Mouse (Mus musculus): Measurements from ENCODE around the gene Tcam1. TPM values are rescaled to one million over a fixed set of nuclear protein-coding genes. Genes with fewer than 3 reads are reported as not detected.

Tcam1 gene
- polyA plus RNA-seq (2017; shearing (Covaris generic)) = 0.35 TPM

GRCm38 (mm10) chr11:106276454-106276853 lies at the start of gene Tcam1:
Tcam1 (plus strand) TSS chr11:106276672.

GRCm38 (mm10) chr11:106255685-106256451 lies 20.6 kb upstream of the Tcam1 start, which contains the start of the genes Ftsj3 and Psmc5:
Ftsj3 (minus strand) TSS chr11:106256079.
Psmc5 (plus strand) TSS chr11:106256154.

GRCm38 (mm10) chr11:106272644-106273310 lies 3.7 kb upstream of the Tcam1 start, which contains the start of gene Smarcd2:
Smarcd2 (minus strand) TSS chr11:106272972.

GRCm38 (mm10) chr11:106301765-106302164 lies 25.3 kb downstream of the Tcam1 start, which contains the start of gene Gh:
Gh (minus strand) TSS chr11:106301865.

GRCm38 (mm10) chr11:106314333-106314812 lies 37.9 kb downstream of the Tcam1 start, which contains the start of gene Cd79b:
Cd79b (minus strand) TSS chr11:106314762.

Other genes starting within 250 kb of the Tcam1 start
- 77.0 TPM for gene Dcaf7, start 239.8 kb upstream of the Tcam1 start, polyA plus RNA-seq (2017; shearing (Covaris generic))
- gene Taco1, start 210.6 kb upstream of the Tcam1 start, polyA plus RNA-seq (2017; shearing (Covaris generic)) = 4.9 TPM
- 98.7 TPM for gene Map3k3, start 192.1 kb upstream of the Tcam1 start, polyA plus RNA-seq (2017; shearing (Covaris generic))
- gene Gm10840, start 115.8 kb upstream of the Tcam1 start, polyA plus RNA-seq (2017; shearing (Covaris generic)) = not detected
- 1,126 TPM for gene Limd2, start 115.8 kb upstream of the Tcam1 start, polyA plus RNA-seq (2017; shearing (Covaris generic))
- 29.8 TPM for gene Strada, start 74.5 kb upstream of the Tcam1 start, polyA plus RNA-seq (2017; shearing (Covaris generic))
- gene Ccdc47, start 60.3 kb upstream of the Tcam1 start, polyA plus RNA-seq (2017; shearing (Covaris generic)) = 51.3 TPM
- gene Ddx42, start 59.7 kb upstream of the Tcam1 start, polyA plus RNA-seq (2017; shearing (Covaris generic)) = 119 TPM
- 79.2 TPM for gene Ftsj3, start 20.6 kb upstream of the Tcam1 start, polyA plus RNA-seq (2017; shearing (Covaris generic))
- gene Psmc5, start 20.5 kb upstream of the Tcam1 start, polyA plus RNA-seq (2017; shearing (Covaris generic)) = 134 TPM
- gene Smarcd2, start 3.7 kb upstream of the Tcam1 start, polyA plus RNA-seq (2017; shearing (Covaris generic)) = 119 TPM
- gene Gh, start 25.2 kb downstream of the Tcam1 start, polyA plus RNA-seq (2017; shearing (Covaris generic)) = not detected
- 0.44 TPM for gene Cd79b, start 38.1 kb downstream of the Tcam1 start, polyA plus RNA-seq (2017; shearing (Covaris generic))
- gene Scn4a, start 76.6 kb downstream of the Tcam1 start, polyA plus RNA-seq (2017; shearing (Covaris generic)) = 0.06 TPM
- gene Prr29, start 88.8 kb downstream of the Tcam1 start, polyA plus RNA-seq (2017; shearing (Covaris generic)) = not detected
- gene Icam2, start 111.4 kb downstream of the Tcam1 start, polyA plus RNA-seq (2017; shearing (Covaris generic)) = 88.7 TPM
- gene Ern1, start 211.2 kb downstream of the Tcam1 start, polyA plus RNA-seq (2017; shearing (Covaris generic)) = 115 TPM

Data from effector memory CD4-positive, alpha-beta T cell, adult 7 months (primary cell).